Mouse (Mus musculus): ENCODE data around the gene Pdf. TPM values are rescaled to one million over a fixed set of nuclear protein-coding genes. Genes with fewer than 3 reads are reported as not detected.

Gene Pdf
- polyA plus RNA-seq (2012; ENCODE audit: low replicate concordance), result 0.83 and 8.1 TPM in 2 replicates

DNA sequence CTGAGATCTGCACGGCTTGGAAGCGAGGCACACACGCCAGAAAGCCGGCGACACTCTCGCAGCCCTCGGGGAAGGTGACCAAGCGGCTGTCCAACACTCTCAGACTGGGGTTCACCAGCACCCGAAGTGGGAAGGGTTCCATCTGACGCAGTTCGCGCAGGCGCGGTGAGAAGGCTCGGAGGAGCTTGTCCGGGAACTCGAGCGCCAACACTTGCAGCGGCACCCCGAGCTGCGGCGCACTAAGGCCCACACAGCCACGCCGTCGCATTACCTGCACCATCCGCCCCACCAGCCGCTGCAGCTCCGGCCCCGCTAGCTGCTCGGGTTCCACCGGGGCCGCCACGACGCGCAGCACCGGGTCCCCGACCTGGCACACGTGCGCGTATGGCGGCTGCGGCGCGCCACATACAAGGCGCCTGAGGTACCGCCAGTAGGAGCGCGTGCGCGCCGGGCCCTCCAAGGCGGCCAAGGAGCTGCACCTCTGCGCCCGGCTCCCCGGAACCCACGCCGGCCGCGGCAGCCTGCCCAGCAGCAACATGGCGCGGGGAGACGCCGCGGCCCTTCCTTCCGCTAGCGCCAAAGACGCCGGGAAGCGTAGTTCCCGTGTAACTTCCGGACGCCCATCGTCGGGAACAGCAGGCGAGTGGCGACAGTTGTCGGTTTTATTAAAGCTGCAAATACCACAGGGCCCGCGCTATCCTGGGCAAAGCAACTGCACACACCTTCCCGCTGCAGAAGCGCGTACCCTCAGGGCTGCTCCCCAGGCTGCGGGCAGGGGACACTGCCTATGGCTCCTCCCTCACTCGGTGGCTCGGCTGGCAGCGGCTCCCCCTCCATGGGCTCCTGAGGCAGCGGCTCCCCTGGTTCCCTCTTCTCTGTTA lies at the start of gene Pdf:
TSS of gene Pdf (minus strand) at position 554 of the 881 bp plus-strand sequence.

DNA sequence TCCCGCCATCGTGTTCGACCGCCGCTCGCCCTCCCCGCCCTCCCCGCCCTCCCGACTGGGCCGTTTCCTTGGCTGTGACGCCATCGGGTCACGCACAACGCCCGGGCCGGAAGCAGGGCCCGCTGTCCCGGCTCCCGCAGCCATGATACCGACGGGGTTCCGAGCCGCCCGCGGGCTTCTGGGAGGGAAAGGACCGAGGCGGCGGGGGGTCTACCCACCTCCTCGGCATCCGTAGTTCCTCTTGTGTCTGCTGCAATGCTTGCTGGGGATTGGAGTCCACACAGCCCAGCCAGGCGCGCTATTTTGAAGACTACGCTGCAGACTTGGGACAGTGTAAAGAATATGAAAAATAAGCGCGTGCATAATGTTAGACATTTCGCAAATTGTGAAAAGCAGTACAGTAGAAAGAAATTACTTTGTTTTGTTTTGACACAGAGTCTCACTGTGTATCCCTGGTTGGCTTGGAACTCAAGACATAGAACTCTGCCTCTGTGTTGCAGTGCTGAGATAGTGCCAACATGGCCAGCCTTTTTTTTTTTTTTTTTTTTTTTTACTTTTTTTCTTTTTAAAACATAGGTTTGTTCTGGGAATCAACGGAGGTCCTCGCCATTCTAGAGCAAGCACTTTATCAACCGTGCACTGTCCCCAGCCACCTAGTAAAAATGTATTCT lies 48.1 kb upstream of the Pdf start, which contains the start of gene Terf2:
TSS of gene Terf2 (minus strand) at position 182 of the 671 bp plus-strand sequence.

DNA sequence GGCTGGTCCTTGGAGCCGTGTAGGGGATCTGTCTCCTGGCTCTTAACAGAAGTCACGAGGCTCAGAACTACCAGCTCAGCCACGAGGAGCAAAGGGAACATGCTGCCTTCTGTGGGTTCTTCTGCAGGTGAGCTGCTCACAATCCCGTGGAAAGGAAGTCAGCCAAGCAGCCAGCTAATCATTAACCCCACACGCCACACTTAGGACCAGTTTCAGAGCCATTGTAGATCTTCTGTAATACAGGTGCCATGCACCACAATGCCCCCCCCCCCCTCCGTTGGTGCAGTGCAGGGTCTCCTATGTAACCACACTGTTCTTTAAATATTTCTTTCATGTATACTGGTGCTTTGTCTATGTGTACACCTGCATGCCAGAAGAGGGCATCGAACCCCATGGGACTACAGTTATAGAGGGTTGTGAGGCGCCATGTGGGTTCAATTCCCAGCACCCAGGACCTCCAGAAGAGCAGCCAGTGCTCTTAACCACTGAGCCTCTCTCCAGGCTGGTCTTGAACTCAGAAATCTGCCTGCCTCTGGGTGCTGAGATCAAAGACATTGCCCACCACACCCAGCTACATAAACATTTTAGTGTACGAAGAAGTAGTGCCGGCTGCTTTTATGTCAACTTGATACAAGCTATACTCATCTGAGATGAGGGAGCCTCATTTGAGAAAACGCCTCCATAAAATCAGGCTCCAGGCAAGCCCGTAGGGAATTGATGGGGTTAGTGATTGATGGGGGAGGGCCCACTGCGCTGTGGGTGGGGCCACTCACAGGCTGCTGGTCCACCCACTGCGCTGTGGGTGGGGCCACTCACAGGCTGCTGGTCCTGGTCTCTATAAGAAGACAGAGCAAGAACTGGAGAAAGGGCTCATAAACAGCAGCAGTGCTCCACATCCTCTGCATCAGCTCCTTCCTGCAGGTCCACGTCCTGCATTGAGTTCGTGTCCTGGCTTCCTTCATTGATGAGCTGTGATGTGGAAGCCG lies 17.4 kb upstream of the Pdf start, which contains the start of gene Tmed6:
TSS of gene Tmed6 (minus strand) at position 134 of the 986 bp plus-strand sequence.

DNA sequence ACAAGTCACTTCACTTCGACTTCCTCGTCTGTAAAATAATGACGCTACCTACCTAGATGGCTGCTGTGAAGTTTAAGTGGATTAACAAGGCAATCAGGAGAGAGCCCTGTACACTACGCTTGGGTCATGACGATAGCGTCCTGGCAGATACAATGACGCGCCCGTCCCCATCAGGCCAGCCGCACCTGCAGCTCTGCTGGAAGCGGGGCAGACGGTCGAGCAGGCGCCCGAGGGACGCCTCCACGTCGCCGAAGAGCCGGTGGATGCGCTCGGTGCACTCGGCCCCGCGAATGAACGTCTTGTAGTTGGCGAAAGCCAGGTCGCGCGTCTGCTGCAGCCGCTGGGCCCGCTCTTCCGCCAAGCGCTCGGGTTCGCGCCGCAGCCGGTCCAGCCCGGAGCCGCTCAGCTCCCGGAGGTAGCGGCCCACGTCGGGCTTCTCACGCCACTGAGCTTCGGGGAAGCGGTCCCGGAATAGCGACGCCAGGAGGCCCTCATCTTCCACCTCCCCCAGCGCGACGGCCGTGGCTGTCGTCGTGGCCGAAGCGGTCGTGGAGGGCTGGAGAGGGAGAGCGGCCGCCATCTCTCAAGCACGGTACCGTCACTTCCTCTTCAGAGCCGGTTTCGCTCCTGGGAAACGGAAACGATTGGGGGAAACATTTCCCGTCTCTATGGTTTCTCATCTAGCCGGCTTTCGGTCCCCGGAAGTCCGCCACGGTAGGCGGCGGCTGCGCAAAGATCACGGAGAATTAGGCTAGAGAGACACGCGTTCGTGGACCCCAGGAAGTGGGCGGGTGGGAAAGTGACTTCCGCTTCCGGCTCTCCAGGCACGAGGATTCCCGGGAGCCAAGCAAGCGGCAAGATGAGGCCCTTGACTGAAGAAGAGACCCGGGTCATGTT lies 7.9 kb upstream of the Pdf start, which contains the start of the genes Cog8 and Nip7:
TSS of gene Cog8 (minus strand) at position 614 of the 897 bp plus-strand sequence.
TSS of gene Nip7 (plus strand) at position 802 of the 897 bp plus-strand sequence.

DNA sequence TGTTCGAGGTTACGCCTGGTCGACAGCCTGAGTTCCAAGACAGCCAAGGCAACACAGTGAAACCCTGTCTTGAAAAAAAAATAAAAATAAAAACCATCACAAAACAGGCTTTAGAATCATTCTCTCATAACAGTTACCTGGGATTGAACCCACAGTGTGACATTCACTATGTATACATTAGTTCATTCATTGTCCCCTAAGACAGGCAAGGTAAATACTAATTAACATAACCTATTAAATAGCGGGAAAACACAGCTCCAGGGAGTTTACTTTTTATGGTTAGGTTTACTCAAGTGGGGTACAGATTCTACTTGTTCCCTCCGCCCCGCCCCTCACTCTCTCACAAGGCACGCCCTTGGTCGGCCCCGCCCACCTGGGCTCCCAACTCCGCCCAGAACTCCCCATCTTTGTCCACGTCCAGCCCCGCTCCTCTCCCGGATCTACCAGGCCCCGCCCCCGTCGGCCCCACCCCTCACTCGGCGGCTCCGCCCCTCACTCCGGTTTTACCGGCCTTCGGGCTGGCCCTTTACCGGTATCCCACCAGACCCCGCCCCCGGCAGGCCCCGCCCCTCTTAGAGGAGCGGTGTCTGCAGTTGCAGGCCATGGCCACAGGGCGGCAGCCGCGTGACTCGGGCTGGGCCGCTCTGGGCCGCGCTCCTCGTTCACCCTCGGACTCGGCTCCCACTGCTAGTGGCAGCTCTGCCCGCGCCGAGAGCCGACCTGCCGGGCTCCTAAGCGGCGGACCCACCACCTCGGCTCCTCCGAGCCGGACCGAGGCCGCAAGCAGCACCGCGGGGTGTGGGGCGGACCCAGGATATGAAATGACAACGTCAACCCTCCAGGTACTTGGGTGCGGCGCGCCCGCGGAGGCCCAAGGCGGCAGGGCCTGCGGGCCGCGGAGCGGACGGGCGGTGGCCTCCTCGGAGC lies 17.5 kb downstream of the Pdf start, which contains the start of gene Vps4a:
TSS of gene Vps4a (plus strand) at position 573 of the 927 bp plus-strand sequence.

Other genes starting within 250 kb of the Pdf start
- not detected in 2 replicates for gene Has3, start 178.4 kb downstream of the Pdf start, polyA plus RNA-seq (2012; ENCODE audit: low replicate concordance)
- 7.8 and 14.4 TPM in 2 replicates for gene Utp4, start 155.0 kb downstream of the Pdf start, polyA plus RNA-seq (2012; ENCODE audit: low replicate concordance)
- gene Sntb2, start 112.9 kb downstream of the Pdf start, polyA plus RNA-seq (2012; ENCODE audit: low replicate concordance), result 1.3 and 3.1 TPM in 2 replicates
- gene Vps4a, start 17.4 kb downstream of the Pdf start, polyA plus RNA-seq (2012; ENCODE audit: low replicate concordance), result 12.8 and 19.3 TPM in 2 replicates
- 16.6 and 19.9 TPM in 2 replicates for gene Cog8, start 8.1 kb upstream of the Pdf start, polyA plus RNA-seq (2012; ENCODE audit: low replicate concordance)
- 5.6 and 9.5 TPM in 2 replicates for gene Nip7, start 8.3 kb upstream of the Pdf start, polyA plus RNA-seq (2012; ENCODE audit: low replicate concordance)
- gene Tmed6, start 17.0 kb upstream of the Pdf start, polyA plus RNA-seq (2012; ENCODE audit: low replicate concordance), result not detected in 2 replicates
- gene Terf2, start 47.9 kb upstream of the Pdf start, polyA plus RNA-seq (2012; ENCODE audit: low replicate concordance), result 14.6 and 15.3 TPM in 2 replicates
- gene Cyb5b, start 102.0 kb upstream of the Pdf start, polyA plus RNA-seq (2012; ENCODE audit: low replicate concordance), result 4.6 and 6.8 TPM in 2 replicates
- 4.0 and 6.3 TPM in 2 replicates for gene Nfat5, start 244.9 kb upstream of the Pdf start, polyA plus RNA-seq (2012; ENCODE audit: low replicate concordance)